Mouse (Mus musculus): ENCODE measurements around the gene Fxyd7. TPM values are rescaled to one million over a fixed set of nuclear protein-coding genes. Genes with fewer than 3 reads are reported as not detected.

The Fxyd7 gene
- polyA plus RNA-seq, 1 experiment from 2014 or later = 23.1 TPM

DNA sequence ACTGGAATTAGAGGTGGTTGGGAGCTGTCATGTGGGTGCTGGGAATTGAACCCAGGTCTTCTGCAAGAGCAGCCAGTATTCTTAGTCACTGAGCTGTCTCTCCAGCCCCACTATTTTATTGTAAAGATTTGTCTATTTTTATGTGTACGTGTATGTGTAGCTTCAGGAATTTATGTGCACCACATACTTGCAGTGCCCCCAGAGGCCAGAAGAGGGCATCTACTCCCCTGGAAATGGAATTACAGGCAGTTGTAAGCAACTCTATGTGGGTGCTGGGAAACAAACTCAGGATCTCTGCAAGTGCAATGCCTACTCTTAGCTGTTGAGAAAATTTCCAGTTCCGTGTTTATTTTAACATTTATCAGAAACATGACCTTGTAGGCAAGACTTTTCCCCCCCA lies 54.8 kb downstream of the Fxyd7 start:
- Histone ChIP-seq H3K4me3 (no peak overlapping the region), H3K4me2 (no peak overlapping the region), H3K9ac (no peak overlapping the region), H3K36me3 (no peaks in the 10 kb centered on the region), H3K27ac (no peak overlapping the region), H3K27me3 (no peaks in the 10 kb centered on the region), H3K9me3 (no peaks in the 10 kb centered on the region), H3K4me1 (peaks cover 22% of the 10 kb centered on the region)
- no peak for ATAC-seq (ENCODE audit: insufficient number of reproducible peaks, insufficient read depth, low FRiP score, low TSS enrichment, low read depth)
- WGBS = 85% methylated on average over 2 of the region's 2 CpGs

DNA sequence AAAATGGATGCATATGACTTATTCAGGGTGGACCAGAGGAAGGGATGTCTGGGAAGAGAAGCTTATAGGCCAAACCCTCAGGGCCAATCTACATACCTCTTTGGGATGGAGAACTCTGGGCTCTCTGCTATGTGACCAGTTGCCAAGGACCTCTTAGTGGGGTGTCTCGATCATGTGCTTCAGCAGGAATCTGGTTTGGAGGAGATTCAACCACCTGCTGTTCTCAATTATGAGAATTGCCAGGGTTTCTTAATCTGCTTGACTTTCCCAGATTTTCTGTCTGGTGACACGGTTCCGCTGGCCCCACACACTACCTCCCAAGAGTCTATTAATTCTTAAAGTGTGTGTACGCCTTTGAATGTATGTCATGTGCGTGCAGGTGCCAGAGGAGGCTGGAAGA lies 57.3 kb downstream of the Fxyd7 start:
- 62% methylated on average over 5 of the region's 5 CpGs for WGBS
- H3K36me3 ChIP-seq = no peaks in the 10 kb centered on the region
- no peak overlapping the region for H3K4me3 ChIP-seq
- H3K27ac ChIP-seq = no peak overlapping the region
- no peak for ATAC-seq (ENCODE audit: insufficient number of reproducible peaks, insufficient read depth, low FRiP score, low TSS enrichment, low read depth)
- no peaks in the 10 kb centered on the region for H3K27me3 ChIP-seq
- no peaks in the 10 kb centered on the region for H3K9me3 ChIP-seq
- no peak overlapping the region for H3K4me2 ChIP-seq
- peaks cover 8% of the 10 kb centered on the region; the same call in 1 of the 2 replicates for H3K4me1 ChIP-seq
- H3K9ac ChIP-seq = no peak overlapping the region

Small RNA genes within 50 kb of the gene (microRNA-seq; reads per million reads assigned to microRNA genes)
- not detected for gene Mir7050

Other genes starting within 250 kb of the Fxyd7 start
- gene Ffar2, start 227.7 kb downstream of the Fxyd7 start, polyA plus RNA-seq (2015; fragmentation: Nextera tagmentation; extraction: Ambion mirVana) = not detected in 2 replicates
- not detected in 2 replicates for gene Ffar3, start 195.3 kb downstream of the Fxyd7 start, polyA plus RNA-seq (2015; fragmentation: Nextera tagmentation; extraction: Ambion mirVana)
- gene Ffar1, start 189.9 kb downstream of the Fxyd7 start, polyA plus RNA-seq (2015; fragmentation: Nextera tagmentation; extraction: Ambion mirVana) = not detected in 2 replicates
- 0.18 TPM in 1 of 2 replicates, not detected in the other for gene Cd22, start 171.1 kb downstream of the Fxyd7 start, polyA plus RNA-seq (2015; fragmentation: Nextera tagmentation; extraction: Ambion mirVana)
- 0.34 and 0.49 TPM in 2 replicates for gene Mag, start 136.6 kb downstream of the Fxyd7 start, polyA plus RNA-seq (2015; fragmentation: Nextera tagmentation; extraction: Ambion mirVana)
- gene Hamp2, start 126.8 kb downstream of the Fxyd7 start, polyA plus RNA-seq (2015; fragmentation: Nextera tagmentation; extraction: Ambion mirVana) = 1.0 and 1.4 TPM in 2 replicates
- gene Hamp, start 107.4 kb downstream of the Fxyd7 start, polyA plus RNA-seq (2015; fragmentation: Nextera tagmentation; extraction: Ambion mirVana) = not detected in 2 replicates
- 21.9 and 25.0 TPM in 2 replicates for gene Usf2, start 94.7 kb downstream of the Fxyd7 start, polyA plus RNA-seq (2015; fragmentation: Nextera tagmentation; extraction: Ambion mirVana)
- gene Lsr, start 78.0 kb downstream of the Fxyd7 start, polyA plus RNA-seq (2015; fragmentation: Nextera tagmentation; extraction: Ambion mirVana) = 26.1 and 29.3 TPM in 2 replicates
- gene Fam187b, start 77.7 kb downstream of the Fxyd7 start, polyA plus RNA-seq (2015; fragmentation: Nextera tagmentation; extraction: Ambion mirVana) = 1.5 and 2.6 TPM in 2 replicates
- 16.7 and 20.7 TPM in 2 replicates for gene Fxyd5, start 9.0 kb downstream of the Fxyd7 start, polyA plus RNA-seq (2015; fragmentation: Nextera tagmentation; extraction: Ambion mirVana)
- gene Fxyd1, start 5.7 kb upstream of the Fxyd7 start, polyA plus RNA-seq (2015; fragmentation: Nextera tagmentation; extraction: Ambion mirVana) = 50.0 and 59.2 TPM in 2 replicates
- gene Lgi4, start 7.9 kb upstream of the Fxyd7 start, polyA plus RNA-seq (2015; fragmentation: Nextera tagmentation; extraction: Ambion mirVana) = 1.3 and 1.7 TPM in 2 replicates
- gene Fxyd3, start 25.2 kb upstream of the Fxyd7 start, polyA plus RNA-seq (2015; fragmentation: Nextera tagmentation; extraction: Ambion mirVana) = 55.9 and 59.6 TPM in 2 replicates
- 5.6 and 6.4 TPM in 2 replicates for gene Hpn, start 63.8 kb upstream of the Fxyd7 start, polyA plus RNA-seq (2015; fragmentation: Nextera tagmentation; extraction: Ambion mirVana)
- 4.3 and 4.8 TPM in 2 replicates for gene Scn1b, start 75.5 kb upstream of the Fxyd7 start, polyA plus RNA-seq (2015; fragmentation: Nextera tagmentation; extraction: Ambion mirVana)
- 82.6 and 84.8 TPM in 2 replicates for gene Gramd1a, start 104.4 kb upstream of the Fxyd7 start, polyA plus RNA-seq (2015; fragmentation: Nextera tagmentation; extraction: Ambion mirVana)
- gene Scgb2b2, start 239.0 kb upstream of the Fxyd7 start, polyA plus RNA-seq (2015; fragmentation: Nextera tagmentation; extraction: Ambion mirVana) = not detected in 2 replicates
- gene Scgb1b2, start 240.4 kb upstream of the Fxyd7 start, polyA plus RNA-seq (2015; fragmentation: Nextera tagmentation; extraction: Ambion mirVana) = not detected in 2 replicates

Measured in embryonic facial prominence, embryonic 13.5 days (tissue).